Mouse (Mus musculus) layer of hippocampus, postnatal 36 days (tissue): Measurements from ENCODE around the gene Dnaic1. TPM values are rescaled to one million over a fixed set of nuclear protein-coding genes. Genes with fewer than 3 reads are reported as not detected.

Experiments used
- total RNA-seq, 2 experiments: library from RNA; stranded (reverse); gene quantifications; 2 replicates each; pipeline ENCODE4 v1.2.3; 2021

The Dnaic1 gene
- total RNA-seq, 2 experiments from 2014 or later, result 8.2 to 10.1 TPM

Other genes with a start within 250 kb of the Dnaic1 start
- 10 to 100 TPM; 40.7 to 42.0 TPM for gene Ubap1, start 220.8 kb upstream of the Dnaic1 start, total RNA-seq
- gene Kif24, start 104.9 kb upstream of the Dnaic1 start, total RNA-seq, result 1 to 10 TPM in 1 of 2 experiments, under 1 TPM in 1; 0.62 to 1.4 TPM
- gene Nudt2, start 104.6 kb upstream of the Dnaic1 start, total RNA-seq, result 10 to 100 TPM; 25.6 to 27.9 TPM
- 10 to 100 TPM; 29.9 to 32.4 TPM for gene AI464131, start 66.7 kb upstream of the Dnaic1 start, total RNA-seq
- 1 to 10 TPM; 3.1 to 6.5 TPM for gene 1110017D15Rik, start 52.4 kb upstream of the Dnaic1 start, total RNA-seq
- 100 to 1,000 TPM; 151 to 152 TPM for gene Fam219a, start 237 bp upstream of the Dnaic1 start, total RNA-seq
- gene Enho, start 70.5 kb downstream of the Dnaic1 start, total RNA-seq, result 10 to 100 TPM; 60.2 to 64.3 TPM
- gene Cntfr, start 127.3 kb downstream of the Dnaic1 start, total RNA-seq, result 10 to 100 TPM; 90.8 to 97.6 TPM
- gene Il11ra1, start 130.2 kb downstream of the Dnaic1 start, total RNA-seq, result 10 to 100 TPM; 37.0 to 38.0 TPM
- gene Rpp25l, start 143.8 kb downstream of the Dnaic1 start, total RNA-seq, result 10 to 100 TPM; 30.0 to 33.1 TPM
- gene Dctn3, start 153.4 kb downstream of the Dnaic1 start, total RNA-seq, result 100 to 1,000 TPM; 143 to 154 TPM
- not detected for gene Arid3c, start 161.4 kb downstream of the Dnaic1 start, total RNA-seq
- 10 to 100 TPM; 51.5 to 52.1 TPM for gene Galt, start 185.5 kb downstream of the Dnaic1 start, total RNA-seq
- gene Sigmar1, start 186.4 kb downstream of the Dnaic1 start, total RNA-seq, result 10 to 100 TPM; 38.6 to 41.1 TPM
- gene Ccl27a, start 204.5 kb downstream of the Dnaic1 start, total RNA-seq, result 100 to 1,000 TPM; 137 to 138 TPM